Mouse (Mus musculus): ENCODE results near the gene Prr13.

DNA sequence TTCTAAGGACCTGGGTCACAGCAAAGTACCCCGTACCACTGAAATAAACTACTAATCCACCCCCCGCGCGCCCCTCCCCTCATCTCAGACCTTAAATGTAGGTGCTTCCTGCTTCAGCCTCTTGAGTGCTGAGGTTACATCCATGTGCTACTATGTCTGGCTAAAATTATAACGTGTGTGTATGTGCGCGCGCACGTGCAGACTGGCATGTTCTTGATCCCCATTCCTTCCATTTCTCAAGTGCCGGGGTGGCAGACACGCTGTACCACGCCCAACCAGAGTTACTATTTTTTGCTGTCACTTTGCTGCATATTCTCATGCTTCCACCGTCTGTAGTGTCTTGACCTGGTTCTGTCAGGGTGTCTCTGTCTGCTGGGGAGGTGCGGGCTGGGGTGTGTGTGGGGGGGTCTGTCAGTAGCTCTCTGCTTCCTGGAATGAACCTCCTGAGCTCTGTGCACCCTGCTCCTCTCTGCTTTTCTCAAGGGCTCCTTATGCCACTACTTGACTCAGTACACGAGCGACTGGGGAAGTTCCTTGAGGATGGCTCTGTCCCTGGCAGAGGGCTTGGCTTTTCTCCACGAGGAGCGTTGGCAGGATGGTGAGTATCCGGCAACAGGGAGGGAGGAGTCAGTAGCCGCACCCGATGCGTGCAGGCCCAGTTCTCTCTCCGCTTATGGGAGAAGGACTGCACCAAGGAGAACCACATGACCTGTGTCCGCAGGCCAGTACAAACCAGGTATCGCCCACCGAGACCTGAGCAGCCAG lies 7.0 kb upstream of the Prr13 start:
- TF ChIP-seq POLR2A (IDR thresholded peaks at IDR 0.05; ENCODE audit: low read depth, low read length) (no peak), CTCF (IDR thresholded peaks at IDR 0.05; ENCODE audit: borderline replicate concordance, insufficient read depth, low read length) (no peak)

Data from embryonic fibroblast, embryonic 13.5 days (primary cell).